Comparison of ENCODE assay signal across 9 mouse cellular contexts in genomic region chr8:30916184-30916751, GRCm38 (mm10).
A peak's percentile ranks its signal among the peaks of the same experiment; 100 is the strongest.
DNase-seq lines count a peak whose midpoint lies in the region; ATAC-seq and TF ChIP-seq lines count a peak whose summit lies in the region.
"Had no signal": no experiment of that assay in that cellular context is flagged by ENCODE, and none has a peak within 500 bp of the region (broad histone marks: within the 10 kb centered on the region; RNA-seq: fewer than 3 reads in every experiment).

No protein-coding gene starts in this region.

- peak overlapping the region; percentile 89 for H3K4me2 ChIP-seq in heart, embryonic 15.5 days
- H3K4me2 ChIP-seq in midbrain, embryonic 15.5 days = peak overlapping the region; percentile 57

- 7% methylated on average over 12 of the region's 12 CpGs for WGBS in heart, embryonic 15.5 days
- WGBS in midbrain, embryonic 15.5 days = 4% methylated on average over 12 of the region's 12 CpGs

- H3K27ac ChIP-seq in gastrocnemius, adult 2 months = peak overlapping the region; percentile 28; the same call in 1 of the 2 replicates
- 0 out of 2 replicates have a peak overlapping the region, but pooled peaks have one; percentile 7 for H3K27ac ChIP-seq in heart, embryonic 15.5 days
- H3K27ac ChIP-seq in midbrain, embryonic 15.5 days = peak overlapping the region; percentile 76

- peak overlapping the region; percentile 55 for H3K9ac ChIP-seq in heart, embryonic 15.5 days
- peak overlapping the region; percentile 47 for H3K9ac ChIP-seq in midbrain, embryonic 15.5 days

- peak overlapping the region; percentile 65 for H3K4me3 ChIP-seq in gastrocnemius, adult 2 months
- H3K4me3 ChIP-seq in heart, embryonic 15.5 days = peak overlapping the region; percentile 54
- peak overlapping the region; percentile 31 for H3K4me3 ChIP-seq in midbrain, embryonic 15.5 days
- H3K4me3 ChIP-seq: erythroblast, embryonic 14.5 days had no signal

- H3K36me3 ChIP-seq in heart, embryonic 15.5 days = no peaks in the 10 kb centered on the region
- no peaks in the 10 kb centered on the region for H3K36me3 ChIP-seq in midbrain, embryonic 15.5 days (replicated peaks)

- no peak for DNase-seq in gastrocnemius, adult 2 months
- no peak for DNase-seq in gastrocnemius, postnatal 14 days
- DNase-seq in brain, embryonic 18.5 days (ENCODE audit: low read depth, low spot score) = peak; percentile 57
- DNase-seq in left cerebral cortex, postnatal 14 days (ENCODE audit: low spot score in 2 of 2) = peak; percentile 15 to 19
- DNase-seq in urinary bladder, adult 18-20 months (ENCODE audit: low spot score in 2 of 2) = no peak
- DNase-seq in thymus, postnatal 25 days = no peak

- no peak for TF ChIP-seq CTCF in gastrocnemius, adult 2 months (IDR thresholded peaks at IDR 0.05)

- H3K9me3 ChIP-seq in heart, embryonic 15.5 days (replicated peaks) = no peaks in the 10 kb centered on the region
- no peaks in the 10 kb centered on the region for H3K9me3 ChIP-seq in midbrain, embryonic 15.5 days

- H3K4me1 ChIP-seq in heart, embryonic 15.5 days (replicated peaks) = peaks cover 12% of the 10 kb centered on the region
- peaks cover 28% of the 10 kb centered on the region for H3K4me1 ChIP-seq in midbrain, embryonic 15.5 days

- intact Hi-C loops in gastrocnemius, adult 2 months (cut with DNase I) = no loop called here
- intact Hi-C loops in gastrocnemius, postnatal 14 days (cut with DNase I; ENCODE audit: low total_unique reads) = no loop called here
- intact Hi-C loops in left cerebral cortex, postnatal 14 days (cut with DNase I) = no loop called here

- ATAC-seq in heart, embryonic 15.5 days (replicated peaks; ENCODE audit: insufficient number of reproducible peaks, insufficient read depth, low FRiP score, low read depth) = no peak
- peak; percentile 62 for ATAC-seq in midbrain, embryonic 15.5 days (replicated peaks)

- no peaks in the 10 kb centered on the region for H3K27me3 ChIP-seq in heart, embryonic 15.5 days
- H3K27me3 ChIP-seq in midbrain, embryonic 15.5 days (replicated peaks) = no peaks in the 10 kb centered on the region

Comparison
In these comparisons a context has a peak if more than half of its experiments do, and no peak if none do; other contexts are left out.
1. DNase-seq: peak in brain, embryonic 18.5 days (single experiment) and left cerebral cortex, postnatal 14 days (2 of 2); none in gastrocnemius, adult 2 months (single experiment), gastrocnemius, postnatal 14 days (single experiment), urinary bladder, adult 18-20 months (0 of 2) and thymus, postnatal 25 days (single experiment).
2. H3K27ac ChIP-seq: peak in every context shown above with its lines; median percentile 76 in midbrain, embryonic 15.5 days; 28 in gastrocnemius, adult 2 months; 7 in heart, embryonic 15.5 days.
3. Peak in every context shown above with its lines, with median percentiles within 50 percentile points of each other: H3K4me3 ChIP-seq.